Mouse (Mus musculus): ENCODE measurements around the gene Mpc2.

Gene Mpc2

DNA sequence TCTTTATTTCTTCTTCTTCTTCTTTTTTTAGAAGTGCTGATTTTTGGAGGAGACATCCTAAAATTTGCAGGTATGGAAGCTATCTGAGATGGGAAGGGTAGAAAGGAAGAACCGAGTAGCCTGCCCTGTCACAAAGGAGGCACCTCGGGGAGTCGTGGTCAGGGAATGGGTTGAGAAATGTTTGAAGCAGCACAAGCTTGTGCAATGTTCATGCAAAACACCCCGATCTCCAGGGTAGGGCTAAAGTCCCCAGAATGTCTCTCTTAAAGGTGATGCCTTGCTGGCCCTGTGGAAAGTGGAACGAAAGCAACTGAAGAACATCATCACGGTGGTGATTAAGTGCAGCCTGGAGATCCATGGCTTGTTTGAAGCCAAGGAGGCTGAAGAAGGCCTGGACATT is 45.9 kb downstream of the Mpc2 start:
- DNase-seq, result no peak

DNA sequence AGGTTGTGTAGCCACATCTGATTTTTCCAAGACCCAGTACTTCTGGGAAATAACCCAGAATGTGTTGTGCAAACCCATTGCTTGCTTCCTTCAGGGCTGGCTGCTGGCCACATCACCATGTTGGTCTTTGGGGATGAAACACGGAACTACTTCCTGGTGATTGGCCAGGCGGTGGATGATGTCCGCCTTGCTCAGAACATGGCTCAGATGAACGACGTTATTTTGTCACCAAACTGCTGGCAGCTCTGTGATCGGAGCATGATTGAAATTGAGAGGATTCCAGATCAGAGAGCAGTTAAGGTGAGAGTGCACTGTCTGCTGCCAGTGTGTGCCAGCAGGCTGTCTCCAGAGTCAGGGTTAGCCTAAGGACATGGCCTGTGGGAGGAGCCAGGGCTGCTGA is 49.7 kb downstream of the Mpc2 start:
- DNase-seq, result no peak

DNA sequence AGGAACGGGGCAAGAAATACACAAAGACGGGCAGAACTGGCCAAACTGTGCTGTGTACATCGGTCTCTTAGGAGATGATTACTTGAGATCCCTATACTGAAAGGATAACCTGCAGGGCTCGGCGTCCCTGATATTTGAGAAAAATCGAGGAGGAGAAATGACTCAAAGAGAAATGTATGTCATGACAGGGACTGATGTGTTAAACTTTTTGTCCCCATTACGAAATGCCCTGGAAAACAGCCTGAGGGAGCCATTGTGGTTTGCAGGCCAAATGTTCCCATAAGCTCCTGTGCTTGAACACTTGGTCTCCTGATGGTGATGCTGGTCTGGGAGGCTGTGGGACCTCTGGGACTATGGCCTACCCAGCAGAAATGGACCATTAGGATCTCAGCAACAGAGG is 60.3 kb downstream of the Mpc2 start:
- no peak for DNase-seq
